Mouse (Mus musculus) Patski (cell line): ENCODE measurements at regions not wholly inside any gene's neighbourhood (a gene's known extent, or its start where the extent isn't known, plus 50 kb on each side); places are given as distances from the start of the nearest gene placed in this dataset.

Experiments
- ATAC-seq: fragments of 100-300 bp; one replicate; pipeline ENCODE4 v1.8.0; 2021
- CTCF ChIA-PET: fragments of 350-600 bp; sonication (Branson Sonifier 250); formaldehyde crosslinking; loops from one replicate; lab custom pipeline; 2022; ENCODE audit warnings: inconsistent platforms; lab: Charles Lee
- POLR2A ChIA-PET: fragments of 350-600 bp; sonication (Branson Sonifier 250); formaldehyde crosslinking; loops from one replicate; lab custom pipeline; 2022; ENCODE audit warnings: antibody characterized with exemption, inconsistent platforms; lab: Charles Lee
- DNase-seq: peaks from one replicate; pipeline ENCODE4 v3.0.0-alpha.2; 2011; ENCODE audit warnings: low read depth, low spot score
- H3K27me3 ChIP-seq: fragments of 371-371 bp; one replicate; pipeline ENCODE4 v1.5.1; 2021
- CTCF ChIP-seq: fragments of 100-300 bp; IDR thresholded peaks from one replicate; pipeline ENCODE4 v1.5.1; 2021
- in situ Hi-C: fragments of 300-500 bp; cut with MboI; formaldehyde crosslinking; loops from 3 replicates; pipeline ENCODE4 v1.11.1; 2018; ENCODE audit warnings: low pct_unique_long_range_greater_than_20kb, mixed read lengths

DNA sequence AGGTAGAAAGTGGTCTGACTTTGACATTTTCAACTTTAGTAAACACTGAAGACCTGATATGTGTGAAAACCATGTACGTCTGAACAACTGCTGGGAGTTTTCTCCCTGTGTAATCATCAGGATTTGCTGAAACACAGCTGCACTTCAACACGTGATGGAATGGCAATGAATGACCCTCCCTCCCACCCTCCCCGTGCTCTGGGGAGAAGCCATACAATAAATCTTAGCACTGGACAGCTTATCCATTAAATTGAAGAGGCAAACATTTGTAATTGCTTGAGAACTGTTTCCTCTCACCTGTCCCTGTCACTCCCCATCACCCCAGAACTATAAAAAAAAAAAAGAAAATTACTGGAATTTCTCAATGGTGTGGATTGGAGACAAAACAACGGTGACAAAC, 159.1 kb downstream of the Calcrl start:
- in situ Hi-C loops = no loop called here
- no peak for TF ChIP-seq CTCF
- CTCF ChIA-PET = no interaction called here
- peaks cover 7% of the 10 kb centered on the region for H3K27me3 ChIP-seq
- ATAC-seq = no peak
- DNase-seq = no peak
- POLR2A ChIA-PET = no interaction called here

DNA sequence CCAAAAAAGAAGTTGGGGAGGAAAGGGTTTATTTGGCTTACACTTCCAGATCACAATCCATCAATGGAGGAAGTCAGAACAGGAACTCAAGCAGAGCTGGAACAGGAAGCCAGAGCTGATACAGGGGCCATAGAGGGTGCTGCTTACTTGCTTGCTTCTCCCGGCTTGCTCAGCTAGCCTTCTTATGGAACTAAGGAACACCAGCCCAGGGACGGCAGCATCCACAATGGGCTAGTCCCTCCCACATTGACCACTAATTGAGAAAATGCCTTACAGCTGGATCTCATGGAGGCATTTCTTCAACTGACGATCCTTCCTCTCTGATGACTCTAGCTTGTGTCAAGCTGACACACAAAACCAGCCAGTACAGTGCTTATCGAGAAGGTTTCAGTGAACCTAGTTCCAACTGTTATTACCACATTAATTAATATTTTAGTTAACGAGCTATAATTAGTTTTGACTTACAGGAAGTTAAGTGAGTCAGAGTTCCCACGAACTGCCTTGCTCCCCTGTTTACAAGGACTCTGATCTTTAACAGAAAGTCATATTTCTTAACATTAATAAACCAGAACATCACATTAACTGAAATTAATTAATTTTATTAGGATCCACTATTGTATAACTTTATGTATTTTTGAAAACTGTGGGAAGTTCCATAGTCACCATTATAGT, 158.2 kb downstream of the Calcrl start:
- peaks cover 11% of the 10 kb centered on the region for H3K27me3 ChIP-seq
- in situ Hi-C loops = no loop called here
- DNase-seq (no peak), ATAC-seq (no peak)
- POLR2A ChIA-PET = no interaction called here
- no peak for TF ChIP-seq CTCF
- CTCF ChIA-PET = no interaction called here

DNA sequence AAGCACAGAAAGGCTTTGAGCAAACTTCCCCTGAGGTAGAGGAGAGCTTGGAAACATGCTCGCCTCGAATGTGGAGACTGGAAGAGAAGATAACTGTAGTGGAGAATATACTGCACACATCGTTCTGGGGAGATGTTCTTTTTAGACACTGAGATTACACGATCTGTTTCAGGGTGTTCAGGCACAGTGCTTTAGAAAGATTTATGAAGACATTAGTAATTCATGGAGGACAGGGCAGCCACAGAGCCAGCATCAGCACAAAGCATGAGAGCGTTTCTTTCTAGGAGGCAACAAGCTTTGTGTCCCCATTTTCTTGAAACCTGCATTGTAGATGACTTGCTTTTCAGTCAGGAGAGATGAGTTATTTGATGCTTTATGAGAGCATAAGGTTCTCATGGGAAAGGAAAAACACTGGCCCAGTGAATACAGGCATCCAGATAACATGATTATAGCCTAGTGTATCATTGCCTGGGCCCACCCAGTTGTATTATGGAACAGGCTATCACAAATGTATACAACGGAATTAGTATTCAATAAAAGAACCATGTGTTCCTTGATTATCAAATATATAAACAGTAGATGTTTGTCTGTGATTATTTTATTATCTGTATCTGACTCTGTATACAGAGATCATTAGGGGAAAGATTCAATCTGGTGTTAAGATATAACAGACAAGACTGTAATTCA, 151.0 kb downstream of the Calcrl start:
- TF ChIP-seq CTCF = no peak
- POLR2A ChIA-PET = no interaction called here
- CTCF ChIA-PET = no interaction called here
- ATAC-seq (no peak), DNase-seq (no peak)
- peaks cover 50% of the 10 kb centered on the region for H3K27me3 ChIP-seq
- in situ Hi-C loops = no loop called here

DNA sequence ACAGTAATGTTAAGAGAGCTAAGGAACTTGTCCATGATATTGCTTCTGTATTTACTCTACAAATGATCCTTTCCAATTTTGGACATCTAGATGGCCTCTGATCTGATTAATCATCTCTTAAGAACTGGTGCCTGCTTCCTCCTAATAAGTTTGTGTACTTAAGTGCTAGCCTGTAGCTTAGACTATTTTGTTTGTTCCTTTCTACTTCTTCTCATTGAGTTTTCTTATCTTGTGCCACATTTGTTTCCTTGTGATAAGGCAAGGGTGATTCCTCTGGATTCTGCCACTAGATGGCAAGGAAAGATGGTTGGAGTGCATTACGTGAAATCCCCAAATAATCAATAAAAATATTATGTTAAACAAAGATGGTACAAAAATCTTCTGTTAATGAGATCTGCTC, 148.0 kb downstream of the Calcrl start:
- peaks cover 60% of the 10 kb centered on the region for H3K27me3 ChIP-seq
- in situ Hi-C loops = no loop called here
- no peak for ATAC-seq
- POLR2A ChIA-PET = no interaction called here
- CTCF ChIA-PET = no interaction called here
- TF ChIP-seq CTCF = no peak
- no peak for DNase-seq
